Mouse (Mus musculus) midbrain, embryonic 13.5 days (tissue): ENCODE results near the gene Slc35d1. TPM values are rescaled to one million over a fixed set of nuclear protein-coding genes. Genes with fewer than 3 reads are reported as not detected.
A peak's percentile ranks its signal among the peaks of the same experiment; 100 is the strongest.

Experiments used
- ATAC-seq: fragments of 200-750 bp; cut with Nextera tagmentation; 2 replicates; pipeline ENCODE4 v1.8.0; 2017; ENCODE audit warnings: mild to moderate bottlenecking, moderate TSS enrichment, moderate library complexity
- H3K27ac ChIP-seq: fragments of 300-500 bp; sonication (generic); 2 replicates; pipeline ENCODE4 v1.5.1; 2015; ENCODE audit warnings: inconsistent platforms, mild to moderate bottlenecking, moderate library complexity
- H3K27me3 ChIP-seq: fragments of 300-500 bp; sonication (generic); 2 replicates; pipeline ENCODE4 v1.6.1; 2015; ENCODE audit warnings: mild to moderate bottlenecking, inconsistent platforms
- H3K36me3 ChIP-seq: fragments of 300-500 bp; sonication (generic); 2 replicates; pipeline ENCODE4 v1.6.1; 2015; ENCODE audit warnings: mild to moderate bottlenecking, inconsistent platforms
- H3K4me1 ChIP-seq: fragments of 300-500 bp; sonication (generic); replicated peaks from 2 replicates; pipeline ENCODE4 v1.6.1; 2015; ENCODE audit warnings: inconsistent platforms
- H3K4me2 ChIP-seq: fragments of 300-500 bp; sonication (generic); replicated peaks from 2 replicates; pipeline ENCODE4 v1.6.1; 2015; ENCODE audit warnings: moderate library complexity, mild to moderate bottlenecking, inconsistent platforms
- H3K4me3 ChIP-seq: fragments of 300-500 bp; sonication (generic); replicated peaks from 2 replicates; pipeline ENCODE4 v1.5.1; 2015; ENCODE audit warnings: mild to moderate bottlenecking, inconsistent platforms
- H3K9ac ChIP-seq: fragments of 300-500 bp; sonication (generic); replicated peaks from 2 replicates; pipeline ENCODE4 v1.6.1; 2015; ENCODE audit warnings: mild to moderate bottlenecking, inconsistent platforms
- H3K9me3 ChIP-seq: fragments of 300-500 bp; sonication (generic); 2 replicates; pipeline ENCODE4 v1.6.1; 2016; ENCODE audit warnings: mild to moderate bottlenecking, inconsistent platforms
- WGBS: fragments of 180-500 bp; shearing (Covaris S2); methylation state at CpG from one replicate; pipeline ENCODE4 v1.1.7; 2015; 5-methylcytosine and 5-hydroxymethylcytosine counted together
- polyA plus RNA-seq: library from polyadenylated mRNA; unstranded; fragments of >200 nt; fragmentation: Nextera tagmentation; extraction: Ambion mirVana; gene quantifications from 2 replicates; pipeline ENCODE4 v1.2.1, GENCODE M21; 2015

Slc35d1 gene
- 4.8 and 5.7 TPM in 2 replicates for polyA plus RNA-seq

GRCm38 (mm10) chr4:103214925-103215820 is at the start of gene Slc35d1:
Gene Slc35d1 (minus strand): TSS chr4:103215164.
- Histone ChIP-seq H3K4me1 (peaks cover 24% of the 10 kb centered on the region), H3K36me3 (peaks cover 5% of the 10 kb centered on the region), H3K9me3 (no peaks in the 10 kb centered on the region), H3K27ac (peak within 1 kb of the TSS; percentile 99), H3K27me3 (no peaks in the 10 kb centered on the region), H3K4me2 (peak within 1 kb of the TSS; percentile 71), H3K4me3 (peak within 1 kb of the TSS; percentile 79), H3K9ac (peak within 1 kb of the TSS; percentile 99)
- ATAC-seq, result peak; percentile 97
- WGBS, result 2% methylated on average over 57 of the region's 70 CpGs

- no peaks in the 10 kb centered on the region for H3K36me3 ChIP-seq
- H3K27ac ChIP-seq, result no peak overlapping the region
- 0 out of 2 replicates have a peak, but pooled peaks have one; percentile 56 for ATAC-seq
- H3K4me3 ChIP-seq, result no peak overlapping the region
- WGBS, result 32% methylated on average over 8 of the region's 8 CpGs
- H3K27me3 ChIP-seq, result no peaks in the 10 kb centered on the region
- H3K4me2 ChIP-seq, result no peak overlapping the region
- H3K9ac ChIP-seq, result no peak overlapping the region
- H3K4me1 ChIP-seq, result peaks cover 7% of the 10 kb centered on the region; the same call in 1 of the 2 replicates
- no peaks in the 10 kb centered on the region for H3K9me3 ChIP-seq
These were observed 48.9 kb upstream of the Slc35d1 start for GRCm38 (mm10) chr4:103263812-103264396.

DNA sequence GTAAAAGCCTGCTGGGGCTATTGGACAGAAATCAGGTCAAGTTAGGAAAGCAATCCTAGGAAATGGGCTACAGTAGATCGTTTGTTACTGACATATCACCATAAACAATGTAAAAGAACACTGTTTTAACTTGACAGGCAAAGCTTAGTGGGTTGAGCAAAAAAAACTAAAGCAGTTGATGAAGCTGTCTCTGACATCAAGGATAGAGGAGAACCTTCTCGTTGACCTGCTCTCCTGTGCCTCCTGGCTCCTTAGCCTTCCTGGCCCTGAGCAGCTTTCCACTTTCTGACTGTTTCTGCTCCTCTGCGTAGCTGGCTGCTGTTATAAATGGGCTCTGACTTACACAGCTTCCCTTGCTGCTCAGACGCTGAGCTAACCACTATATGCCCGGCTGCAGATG is 48.4 kb upstream of the Slc35d1 start:
- ATAC-seq, result no peak
- H3K9me3 ChIP-seq, result no peaks in the 10 kb centered on the region
- WGBS, result 67% methylated on average over 5 of the region's 5 CpGs

DNA sequence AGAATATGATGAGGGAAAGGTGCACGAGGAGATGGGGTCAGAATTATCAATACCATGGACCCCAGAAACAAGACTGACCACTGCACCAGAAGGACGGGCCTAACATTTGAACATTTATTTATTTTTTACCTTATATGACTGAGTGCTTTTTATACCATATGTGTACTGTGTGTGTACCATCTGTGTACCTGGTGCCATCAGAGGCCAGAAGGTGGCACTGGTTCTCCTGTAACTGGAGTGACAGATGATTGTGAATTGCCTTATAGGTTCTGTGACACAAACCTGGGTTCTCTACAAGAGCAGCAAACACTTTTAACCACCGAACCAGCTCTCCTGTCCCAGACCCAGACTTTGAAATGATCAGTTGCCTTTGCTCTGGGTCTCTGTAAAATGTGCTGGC is 43.9 kb upstream of the Slc35d1 start:
- no peaks in the 10 kb centered on the region for H3K27me3 ChIP-seq
- H3K27ac ChIP-seq, result no peak overlapping the region
- no peak overlapping the region for H3K4me2 ChIP-seq
- no peaks in the 10 kb centered on the region for H3K9me3 ChIP-seq
- no peak overlapping the region for H3K9ac ChIP-seq
- no peaks in the 10 kb centered on the region for H3K36me3 ChIP-seq
- WGBS, result 87% methylated on average over 3 of the region's 3 CpGs
- peaks cover 4% of the 10 kb centered on the region; the same call in 1 of the 2 replicates for H3K4me1 ChIP-seq
- ATAC-seq, result no peak
- H3K4me3 ChIP-seq, result no peak overlapping the region

More for the DNA sequence above, 48.4 kb upstream of the Slc35d1 start:
- Histone ChIP-seq H3K4me1 (peaks cover 7% of the 10 kb centered on the region; the same call in 1 of the 2 replicates), H3K27ac (no peak overlapping the region), H3K4me2 (no peak overlapping the region), H3K36me3 (no peaks in the 10 kb centered on the region), H3K4me3 (no peak overlapping the region), H3K9ac (no peak overlapping the region), H3K27me3 (no peaks in the 10 kb centered on the region)

DNA sequence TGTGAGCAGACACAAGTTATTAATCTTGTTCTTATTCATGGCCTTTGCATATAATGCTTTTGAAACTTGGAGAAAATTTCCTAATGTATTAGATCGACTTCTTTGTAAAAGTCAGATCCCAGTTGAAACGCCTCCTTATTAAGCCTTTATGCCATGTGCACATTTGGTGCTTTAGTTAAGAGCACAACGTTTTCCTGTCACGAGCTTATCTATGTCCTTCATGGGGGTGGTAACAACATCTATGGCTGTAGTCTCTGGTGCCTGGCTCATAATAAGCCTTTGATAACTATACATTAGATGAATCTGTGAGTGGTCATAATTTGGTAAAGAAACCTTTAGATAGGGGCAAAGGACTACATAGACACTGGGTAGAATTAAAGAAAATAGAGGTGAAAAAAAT is 38.9 kb upstream of the Slc35d1 start:
- Histone ChIP-seq H3K4me3 (no peak overlapping the region), H3K4me1 (no peaks in the 10 kb centered on the region), H3K27me3 (no peaks in the 10 kb centered on the region), H3K36me3 (no peaks in the 10 kb centered on the region), H3K9ac (no peak overlapping the region), H3K27ac (no peak overlapping the region), H3K9me3 (no peaks in the 10 kb centered on the region), H3K4me2 (no peak overlapping the region)
- WGBS, result 87% methylated on average over 4 of the region's 4 CpGs
- ATAC-seq, result no peak

DNA sequence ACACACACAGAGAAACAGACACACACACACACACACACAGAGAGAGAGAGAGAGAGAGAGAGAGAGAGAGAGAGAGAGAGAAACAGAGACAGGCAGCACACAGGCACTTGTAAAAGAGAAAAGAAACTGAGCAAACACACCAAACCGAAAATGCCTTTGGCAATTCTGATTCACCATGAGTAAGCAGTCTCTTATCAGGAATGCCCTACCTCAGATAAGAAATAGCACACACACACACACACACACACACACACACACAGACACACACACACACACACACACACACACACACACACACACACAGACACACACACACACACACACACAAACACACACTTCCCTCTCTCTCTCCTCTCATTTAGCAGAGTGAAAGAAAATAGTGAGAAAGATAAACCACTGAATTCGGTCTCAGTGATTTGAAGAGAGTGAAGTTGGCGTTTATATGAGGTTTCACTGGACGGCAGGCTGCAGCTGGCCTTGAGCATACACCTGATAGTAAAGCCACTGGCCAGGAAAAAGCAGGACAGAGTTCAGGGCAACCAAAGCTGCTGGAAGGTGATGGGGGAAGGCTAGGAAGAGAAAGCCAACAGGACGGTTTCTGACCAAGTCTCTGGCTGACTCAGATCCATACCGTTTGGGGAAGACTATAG is 34.6 kb upstream of the Slc35d1 start:
- Histone ChIP-seq H3K4me3 (no peak overlapping the region), H3K4me2 (no peak overlapping the region), H3K4me1 (no peaks in the 10 kb centered on the region), H3K27me3 (no peaks in the 10 kb centered on the region), H3K9ac (no peak overlapping the region), H3K9me3 (no peaks in the 10 kb centered on the region), H3K27ac (no peak overlapping the region), H3K36me3 (no peaks in the 10 kb centered on the region)
- 79% methylated on average over 6 of the region's 6 CpGs for WGBS
- no peak for ATAC-seq

DNA sequence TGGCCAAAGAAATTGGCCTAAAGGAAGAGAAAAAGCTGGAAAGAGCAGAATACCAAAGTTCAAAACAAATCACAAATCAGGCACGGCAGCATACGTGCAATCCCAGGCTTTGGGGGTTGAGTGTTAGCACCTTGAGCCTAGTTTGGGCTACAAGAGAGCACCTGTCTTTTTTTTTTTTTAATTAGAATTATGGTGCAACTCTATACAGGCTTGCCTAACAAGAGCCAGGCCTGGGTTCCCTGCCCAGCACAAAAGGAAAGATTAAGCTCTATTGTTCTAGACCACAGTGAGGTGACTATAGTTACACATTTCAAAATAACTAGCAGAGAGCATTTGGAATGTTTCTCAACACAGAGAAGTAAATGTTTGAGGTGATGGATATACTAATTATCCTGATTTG is 32.8 kb upstream of the Slc35d1 start:
- Histone ChIP-seq H3K4me1 (no peaks in the 10 kb centered on the region), H3K4me3 (no peak overlapping the region), H3K27ac (no peak overlapping the region), H3K9me3 (no peaks in the 10 kb centered on the region), H3K36me3 (no peaks in the 10 kb centered on the region), H3K27me3 (no peaks in the 10 kb centered on the region), H3K4me2 (no peak overlapping the region), H3K9ac (no peak overlapping the region)
- no peak for ATAC-seq
- WGBS, result 79% methylated on average over 2 of the region's 2 CpGs

DNA sequence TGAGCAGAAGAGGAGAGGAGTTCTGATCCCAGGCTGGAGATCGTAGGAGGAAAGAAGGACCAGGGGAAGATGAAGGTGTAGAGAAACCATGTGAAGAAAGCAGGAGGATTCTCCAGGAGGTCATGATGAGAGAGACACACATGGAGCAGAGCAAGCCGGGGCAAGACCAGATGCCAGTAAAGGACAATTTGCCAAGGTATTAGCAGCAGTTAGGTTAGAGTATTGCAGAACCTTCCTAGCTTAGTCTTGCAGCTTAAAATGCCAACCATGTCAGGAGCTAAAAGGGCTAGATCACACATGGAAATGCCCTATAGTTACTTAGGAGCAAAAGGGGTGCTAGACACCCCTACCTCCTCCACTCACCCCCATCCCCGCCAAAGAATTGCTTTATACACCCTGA is 32.3 kb upstream of the Slc35d1 start:
- Histone ChIP-seq H3K36me3 (no peaks in the 10 kb centered on the region), H3K27ac (no peak overlapping the region), H3K4me1 (no peaks in the 10 kb centered on the region), H3K4me2 (no peak overlapping the region), H3K9ac (no peak overlapping the region), H3K27me3 (no peaks in the 10 kb centered on the region), H3K4me3 (no peak overlapping the region), H3K9me3 (no peaks in the 10 kb centered on the region)
- no peak for ATAC-seq
- 91% methylated on average over 3 of the region's 3 CpGs for WGBS

GRCm38 (mm10) chr4:103232156-103232555 is 17.2 kb upstream of the Slc35d1 start:
- WGBS, result 27% methylated on average over 2 of the region's 2 CpGs
- H3K27ac ChIP-seq, result no peak overlapping the region
- H3K4me2 ChIP-seq, result no peak overlapping the region
- ATAC-seq, result no peak
- H3K9ac ChIP-seq, result no peak overlapping the region
- H3K9me3 ChIP-seq, result no peaks in the 10 kb centered on the region; the same call in 1 of the 2 replicates
- no peaks in the 10 kb centered on the region for H3K4me1 ChIP-seq
- no peak overlapping the region for H3K4me3 ChIP-seq
- H3K36me3 ChIP-seq, result no peaks in the 10 kb centered on the region
- H3K27me3 ChIP-seq, result no peaks in the 10 kb centered on the region

DNA sequence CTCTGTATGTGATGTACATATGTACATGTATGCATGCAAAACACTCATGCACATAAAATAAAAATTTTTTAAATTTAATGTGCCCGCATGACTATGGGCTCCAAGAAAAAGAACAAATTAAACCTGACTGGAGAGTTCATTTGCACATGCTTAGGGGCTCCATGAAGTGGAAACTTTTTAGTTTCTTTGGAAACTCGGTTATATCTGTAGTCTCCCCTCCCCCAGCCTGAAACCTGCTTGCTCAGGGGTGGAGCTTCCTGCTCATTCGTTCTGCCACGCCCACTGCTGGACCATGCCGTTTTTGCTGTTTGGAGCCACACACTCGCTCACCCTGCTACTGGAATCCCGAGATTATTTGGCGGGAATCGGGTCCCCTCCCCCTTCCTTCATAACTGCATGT is 7.9 kb upstream of the Slc35d1 start:
- 53% methylated on average over 9 of the region's 9 CpGs for WGBS
- Histone ChIP-seq H3K4me2 (no peak overlapping the region), H3K4me3 (no peak overlapping the region), H3K9ac (no peak overlapping the region), H3K4me1 (no peaks in the 10 kb centered on the region), H3K9me3 (no peaks in the 10 kb centered on the region), H3K27ac (no peak overlapping the region), H3K36me3 (no peaks in the 10 kb centered on the region), H3K27me3 (no peaks in the 10 kb centered on the region)
- ATAC-seq, result no peak

- Histone ChIP-seq H3K4me1 (no peaks in the 10 kb centered on the region), H3K27ac (no peak overlapping the region), H3K4me3 (no peak overlapping the region), H3K27me3 (no peaks in the 10 kb centered on the region), H3K36me3 (no peaks in the 10 kb centered on the region), H3K9me3 (no peaks in the 10 kb centered on the region), H3K4me2 (no peak overlapping the region), H3K9ac (no peak overlapping the region)
- 78% methylated on average over 6 of the region's 6 CpGs for WGBS
- ATAC-seq, result no peak
These were observed 6.8 kb upstream of the Slc35d1 start for GRCm38 (mm10) chr4:103221789-103222188.

DNA sequence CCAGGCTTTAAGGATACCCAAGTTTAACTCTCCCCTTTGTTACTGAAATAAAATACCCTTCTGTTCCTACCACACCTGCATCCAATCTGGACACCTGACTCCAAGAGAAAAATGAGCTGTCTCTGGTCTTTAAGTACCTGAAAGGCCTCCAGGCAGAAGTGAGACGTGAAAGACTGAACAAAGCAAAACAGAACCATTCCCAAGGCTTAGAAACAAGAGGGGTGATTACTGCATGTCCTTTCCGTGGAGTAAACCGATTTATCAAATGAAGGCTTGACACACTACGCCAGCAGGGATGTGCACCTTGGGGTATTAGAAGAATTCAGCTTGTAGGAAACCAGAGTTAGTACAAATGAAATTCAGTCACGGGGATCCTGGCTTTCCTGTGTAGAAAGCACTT is 4.0 kb upstream of the Slc35d1 start:
- WGBS, result 69% methylated on average over 5 of the region's 5 CpGs
- Histone ChIP-seq H3K36me3 (no peaks in the 10 kb centered on the region), H3K9me3 (no peaks in the 10 kb centered on the region), H3K27ac (no peak overlapping the region), H3K4me3 (no peak overlapping the region), H3K9ac (no peak overlapping the region), H3K4me2 (no peak overlapping the region), H3K27me3 (no peaks in the 10 kb centered on the region), H3K4me1 (peaks cover 8% of the 10 kb centered on the region; the same call in 1 of the 2 replicates)
- no peak for ATAC-seq
